Mouse (Mus musculus) spleen, embryonic (tissue): ENCODE measurements around the gene Kif9.

ENCODE experiments used
- CTCF ChIA-PET: fragments of 350-600 bp; sonication (Branson Sonifier 250); formaldehyde crosslinking; loops from one replicate; lab custom pipeline; 2022; lab: Charles Lee

The Kif9 gene

GRCm38 (mm10) chr9:110476124-110477091 is at the start of gene Kif9, which contains the start of gene Klhl18:
Gene Kif9 (plus strand): TSS chr9:110476958.
Gene Klhl18 (minus strand): TSS chr9:110476694.
- CTCF ChIA-PET = interaction anchor here (0.7 to 1.5 kb wide), 3 partner anchors 10 to 77 kb away, joined by 3 to 5 read pairs (median 4); partner anchors contain the start of gene Setd2

GRCm38 (mm10) chr9:110431241-110431640 is 45.5 kb upstream of the Kif9 start:
- CTCF ChIA-PET = interaction anchor here (0.6 kb wide), 1 partner anchor 681 kb away, joined by 10 read pairs; no protein-coding TSS in a partner anchor

- CTCF ChIA-PET = interaction anchor here (0.5 kb wide), 1 partner anchor 40 kb away, joined by 3 read pairs; no protein-coding TSS in a partner anchor
Observed at GRCm38 (mm10) chr9:110433045-110433444, 43.7 kb upstream of the Kif9 start.

GRCm38 (mm10) chr9:110436041-110436440 is 40.7 kb upstream of the Kif9 start:
- CTCF ChIA-PET = no interaction called here

GRCm38 (mm10) chr9:110440049-110440448 is 36.7 kb upstream of the Kif9 start:
- CTCF ChIA-PET = interaction anchor here (0.6 to 0.9 kb wide), 5 partner anchors 27 to 1413 kb away, joined by 3 to 4 read pairs (median 4); no protein-coding TSS in a partner anchor

- CTCF ChIA-PET = interaction anchor here (0.8 kb wide), 1 partner anchor 38 kb away, joined by 4 read pairs; no protein-coding TSS in a partner anchor
Observed at GRCm38 (mm10) chr9:110440559-110440958, 36.2 kb upstream of the Kif9 start.

- CTCF ChIA-PET = interaction anchor here (0.6 to 2.8 kb wide), 6 partner anchors 18 to 309 kb away, joined by 3 to 19 read pairs (median 4); partner anchors contain the start of gene Setd2
Observed at GRCm38 (mm10) chr9:110448356-110448755, 28.4 kb upstream of the Kif9 start.

GRCm38 (mm10) chr9:110448857-110449617 is 27.7 kb upstream of the Kif9 start:
- CTCF ChIA-PET = interaction anchor here (0.5 to 2.8 kb wide), 5 partner anchors 17 to 269 kb away, joined by 3 to 19 read pairs (median 4); no protein-coding TSS in a partner anchor

GRCm38 (mm10) chr9:110452523-110452922 is 24.2 kb upstream of the Kif9 start:
- CTCF ChIA-PET = interaction anchor here (0.6 kb wide), 2 partner anchors 10 to 230 kb away, joined by 6 to 15 read pairs; no protein-coding TSS in a partner anchor

- CTCF ChIA-PET = interaction anchor here (0.6 to 0.7 kb wide), 3 partner anchors 46 to 119 kb away, joined by 4 read pairs; no protein-coding TSS in a partner anchor
Observed at GRCm38 (mm10) chr9:110457926-110458325, 18.8 kb upstream of the Kif9 start.

- CTCF ChIA-PET = interaction anchor here (0.6 to 0.7 kb wide), 2 partner anchors 14 to 172 kb away, joined by 4 to 11 read pairs; no protein-coding TSS in a partner anchor
Observed at GRCm38 (mm10) chr9:110459145-110459727, 17.5 kb upstream of the Kif9 start.

GRCm38 (mm10) chr9:110460884-110461815 is 15.6 kb upstream of the Kif9 start:
- CTCF ChIA-PET = interaction anchor here (0.7 kb wide), 1 partner anchor 53 kb away, joined by 4 read pairs; the partner anchor contains the start of gene Ptpn23

GRCm38 (mm10) chr9:110462321-110462720 is 14.4 kb upstream of the Kif9 start:
- CTCF ChIA-PET = no interaction called here

- CTCF ChIA-PET = no interaction called here
Observed at GRCm38 (mm10) chr9:110463983-110464591, 12.7 kb upstream of the Kif9 start.

GRCm38 (mm10) chr9:110465336-110465735 is 11.4 kb upstream of the Kif9 start:
- CTCF ChIA-PET = interaction anchor here (0.8 to 2.6 kb wide), 2 partner anchors 16 to 68 kb away, joined by 3 to 19 read pairs; no protein-coding TSS in a partner anchor

- CTCF ChIA-PET = interaction anchor here (0.8 to 2.6 kb wide), 3 partner anchors 10 to 17 kb away, joined by 3 to 19 read pairs (median 5); partner anchors contain the start of genes Kif9 and Klhl18
Observed at GRCm38 (mm10) chr9:110466179-110466578, 10.6 kb upstream of the Kif9 start.

- CTCF ChIA-PET = interaction anchor here (0.6 to 0.7 kb wide), 2 partner anchors 38 to 53 kb away, joined by 4 to 5 read pairs; no protein-coding TSS in a partner anchor
Observed at GRCm38 (mm10) chr9:110477951-110478350, 1.2 kb downstream of the Kif9 start.

GRCm38 (mm10) chr9:110478639-110479038 is 1.9 kb downstream of the Kif9 start:
- CTCF ChIA-PET = interaction anchor here (0.6 to 0.7 kb wide), 2 partner anchors 39 to 53 kb away, joined by 4 to 5 read pairs; no protein-coding TSS in a partner anchor
